Mouse (Mus musculus) cortical plate, adult 2 months (tissue): ENCODE data around the gene Tor1aip2.
"Not testable (repeated sequence)": the region's sequence is repeated elsewhere in the genome, so short reads cannot be mapped to it uniquely, and the experiment has no call there.

Experiments used
- CTCF ChIP-seq: fragments of 200-500 bp; IDR thresholded peaks from 2 replicates; pipeline ENCODE4 v1.5.1; 2011; ENCODE audit warnings: mild to moderate bottlenecking, control low read depth, low read length; ENCODE audit not compliant: insufficient read depth; ENCODE audit errors: extremely low read depth
- POLR2A ChIP-seq: fragments of 200-500 bp; IDR thresholded peaks from 2 replicates; pipeline ENCODE4 v1.6.1; 2011; ENCODE audit warnings: mild to moderate bottlenecking, low read length, control low read depth; ENCODE audit not compliant: insufficient read depth; ENCODE audit errors: extremely low read depth

- not testable (repeated sequence) for TF ChIP-seq CTCF, POLR2A
These were observed 4.8 kb downstream of the Tor1aip2 start for GRCm38 (mm10) chr1:156039989-156040388.
